Mouse (Mus musculus): ENCODE results near the gene Sez6l. TPM values are rescaled to one million over a fixed set of nuclear protein-coding genes. Genes with fewer than 3 reads are reported as not detected.

Sez6l gene
- polyA plus RNA-seq, 1 experiment, result 0.23 TPM

DNA sequence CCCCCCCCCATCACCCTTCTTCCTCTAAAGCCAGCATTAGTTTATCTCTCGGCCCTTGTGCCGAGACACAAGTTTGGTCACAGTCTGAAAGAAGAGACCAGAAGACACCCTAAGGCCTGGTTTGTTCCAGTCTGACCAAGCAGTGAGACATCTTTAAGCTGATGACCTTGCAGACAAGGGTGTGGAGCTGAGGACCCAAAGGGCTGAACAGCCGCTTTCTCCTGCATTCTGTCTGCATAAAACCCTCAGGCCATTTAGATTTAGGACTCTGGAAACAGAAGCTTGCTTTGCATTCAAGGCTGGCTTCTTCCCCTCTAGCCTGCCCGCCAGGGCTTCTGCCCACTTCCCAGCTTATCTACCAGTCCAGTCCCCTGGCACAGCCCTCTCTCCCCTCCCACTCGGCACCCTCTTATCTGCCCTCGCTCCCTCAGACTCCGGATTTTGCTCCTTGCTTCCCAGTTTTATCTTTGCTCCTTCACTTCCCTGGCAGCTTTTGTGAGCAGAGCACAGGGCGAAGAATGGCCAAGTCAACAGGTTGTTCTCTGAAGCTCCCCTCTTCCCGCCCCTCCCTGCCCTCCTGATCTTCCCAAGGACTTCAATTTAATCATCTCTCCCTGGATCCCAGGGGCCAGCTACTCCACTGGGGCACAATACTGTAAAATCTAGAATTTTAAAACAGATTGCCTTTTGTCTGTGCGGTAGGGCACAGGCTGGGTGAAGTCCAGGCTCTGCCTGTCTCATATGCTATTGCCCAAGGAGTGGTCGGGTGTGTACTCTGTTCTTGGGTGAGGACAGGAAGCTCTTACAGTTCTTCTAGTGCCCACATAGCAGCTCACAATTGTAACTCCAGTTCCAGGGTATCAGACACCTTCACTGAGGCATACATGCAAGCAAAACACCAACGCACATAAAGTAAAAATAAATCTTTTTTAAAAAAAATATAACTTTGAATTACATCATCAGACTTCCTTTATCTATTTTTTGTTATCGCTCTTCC lies 77.8 kb downstream of the Sez6l start:
- DNase-seq (ENCODE audit: low spot score), result no peak

DNA sequence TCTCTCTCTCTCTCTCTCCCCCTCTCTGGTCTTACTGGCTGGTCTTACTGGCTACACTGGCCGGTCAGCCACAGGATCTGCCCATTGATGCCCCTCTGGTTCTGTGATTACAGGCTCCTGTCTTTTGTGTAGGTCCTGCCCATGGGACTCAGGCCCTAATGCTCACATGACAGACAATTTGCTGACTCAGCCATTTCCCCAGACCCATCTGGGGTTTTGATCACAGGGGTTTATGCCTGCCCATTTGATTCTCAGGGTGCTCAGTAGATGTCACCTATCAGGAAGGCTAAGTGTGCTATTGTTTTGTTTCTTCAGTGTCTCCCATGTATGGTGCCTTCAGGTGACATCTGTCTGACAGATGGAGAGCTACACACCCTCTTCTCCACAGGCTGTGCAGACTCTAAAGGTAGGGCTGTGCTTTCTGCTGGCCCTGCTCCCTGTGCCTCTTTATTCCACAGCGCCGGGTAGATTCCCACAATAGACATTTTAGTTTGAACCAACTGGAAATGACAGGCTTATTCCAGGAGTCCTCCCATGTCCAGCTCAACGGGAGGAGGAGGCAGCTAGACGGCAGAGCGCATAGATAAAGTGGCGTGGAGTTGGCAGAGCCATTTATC lies 80.1 kb downstream of the Sez6l start:
- DNase-seq (ENCODE audit: low spot score), result no peak

DNA sequence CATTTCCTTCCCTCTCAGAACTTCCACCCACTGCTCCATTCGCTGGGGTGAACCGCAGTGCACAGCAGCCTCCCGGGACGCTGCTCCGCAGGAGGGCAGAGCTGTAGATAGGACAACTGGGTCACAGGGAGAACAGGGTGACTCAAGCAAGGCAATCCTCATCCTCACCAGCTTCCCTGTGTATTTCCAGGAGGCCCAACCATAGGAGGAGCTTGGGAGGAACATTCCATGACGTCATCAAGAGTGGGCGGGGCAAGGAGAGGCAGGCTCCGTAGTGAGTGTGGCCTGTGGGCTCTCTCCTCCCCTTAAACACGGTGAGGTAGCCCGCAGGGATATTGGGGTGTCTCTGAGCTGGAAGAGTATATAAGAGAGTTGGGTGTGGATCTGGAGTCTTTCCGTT lies 83.5 kb downstream of the Sez6l start:
- DNase-seq (ENCODE audit: low spot score), result no peak

DNA sequence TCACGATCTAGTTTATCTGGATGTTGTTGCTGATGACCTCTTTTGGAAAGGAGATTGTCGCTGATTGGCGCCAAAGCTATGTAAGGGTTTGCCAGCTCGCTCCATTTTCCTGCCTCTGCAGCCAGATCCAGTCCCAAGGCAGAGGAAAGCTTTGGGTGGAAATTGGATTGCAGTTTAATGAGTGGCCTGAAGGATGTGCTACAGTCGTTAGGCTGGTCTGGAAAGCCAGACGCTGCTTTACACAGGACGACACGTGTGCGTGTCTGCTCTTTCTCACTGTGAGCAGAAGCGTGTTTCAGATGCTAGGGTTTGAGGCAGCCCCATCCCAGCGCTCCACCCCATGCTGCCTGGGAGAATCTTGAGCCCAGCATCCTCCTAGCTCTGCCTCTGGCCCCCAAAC lies 85.5 kb downstream of the Sez6l start:
- no peak for DNase-seq (ENCODE audit: low spot score)

DNA sequence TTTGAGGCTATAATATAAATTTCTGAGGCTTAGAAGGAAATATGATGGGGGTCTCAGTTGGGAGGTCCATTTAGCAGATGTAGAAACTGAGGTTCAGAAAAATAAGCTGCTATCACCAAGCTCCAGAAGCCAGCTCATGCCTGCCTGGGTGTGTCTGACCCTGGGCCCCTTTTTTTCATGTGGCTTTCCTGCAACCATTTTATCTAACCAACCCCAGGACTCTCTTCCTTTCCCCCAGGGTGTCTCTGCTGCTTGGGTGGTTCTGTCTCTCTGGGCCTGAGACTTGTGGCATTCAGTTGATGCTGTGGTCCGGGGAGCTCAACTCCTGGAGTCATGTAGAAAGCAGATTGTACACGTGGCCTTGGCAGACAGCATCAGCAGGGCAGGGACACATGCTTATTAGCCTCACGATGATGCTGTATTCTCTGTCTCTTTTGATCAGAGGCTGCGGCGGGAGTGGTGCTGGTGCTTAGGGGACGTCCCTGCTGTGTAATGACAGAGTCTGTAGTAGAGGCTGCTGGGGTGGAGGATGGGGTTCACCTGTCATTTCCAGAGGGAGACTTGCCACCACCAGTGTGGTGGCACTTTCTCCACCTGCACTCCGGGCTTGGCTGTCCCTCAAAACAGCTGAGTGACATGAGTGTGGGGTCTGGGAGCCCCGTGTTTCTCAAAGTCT lies 88.7 kb downstream of the Sez6l start:
- DNase-seq (ENCODE audit: low spot score), result no peak

DNA sequence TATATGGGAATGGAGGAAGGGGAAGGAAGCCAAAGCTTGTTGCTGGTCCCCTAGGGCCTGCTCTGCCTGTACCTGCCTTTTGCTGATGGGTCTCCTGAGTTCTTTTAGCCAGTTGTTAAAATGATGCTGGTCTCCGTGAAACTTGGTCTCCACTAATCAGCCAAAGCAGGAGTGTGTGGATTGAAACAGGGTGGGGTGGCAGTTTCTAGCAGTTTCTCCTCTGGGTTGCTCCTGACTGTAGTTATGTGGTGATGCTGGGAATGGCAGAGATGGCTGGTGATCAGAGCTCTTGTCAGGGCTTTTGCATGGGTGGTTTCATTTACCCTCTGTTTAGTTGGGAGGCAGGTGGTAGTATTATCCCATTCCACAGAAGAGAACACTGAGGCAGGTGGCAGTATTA lies 89.5 kb downstream of the Sez6l start:
- no peak for DNase-seq (ENCODE audit: low spot score)

DNA sequence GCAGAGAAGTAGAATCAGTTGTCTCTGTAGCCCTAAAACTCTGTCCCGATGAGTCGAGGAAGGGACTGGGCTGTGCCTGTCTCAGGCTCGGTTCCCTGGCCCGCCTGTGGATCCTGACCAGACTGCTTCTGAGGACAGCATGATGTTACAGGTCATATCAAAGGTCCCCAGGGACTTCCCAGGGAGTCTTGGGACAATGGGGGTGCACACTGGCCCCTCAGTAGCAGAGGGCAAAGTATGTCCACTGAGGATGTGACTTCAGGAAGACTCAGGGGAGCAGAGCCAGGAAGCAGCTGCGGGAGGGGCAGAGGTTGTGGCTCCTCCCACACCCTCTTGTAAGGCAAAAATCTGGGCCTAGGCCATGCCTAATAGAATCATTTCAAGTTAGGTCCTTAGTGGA lies 90.6 kb downstream of the Sez6l start:
- DNase-seq (ENCODE audit: low spot score), result no peak

DNA sequence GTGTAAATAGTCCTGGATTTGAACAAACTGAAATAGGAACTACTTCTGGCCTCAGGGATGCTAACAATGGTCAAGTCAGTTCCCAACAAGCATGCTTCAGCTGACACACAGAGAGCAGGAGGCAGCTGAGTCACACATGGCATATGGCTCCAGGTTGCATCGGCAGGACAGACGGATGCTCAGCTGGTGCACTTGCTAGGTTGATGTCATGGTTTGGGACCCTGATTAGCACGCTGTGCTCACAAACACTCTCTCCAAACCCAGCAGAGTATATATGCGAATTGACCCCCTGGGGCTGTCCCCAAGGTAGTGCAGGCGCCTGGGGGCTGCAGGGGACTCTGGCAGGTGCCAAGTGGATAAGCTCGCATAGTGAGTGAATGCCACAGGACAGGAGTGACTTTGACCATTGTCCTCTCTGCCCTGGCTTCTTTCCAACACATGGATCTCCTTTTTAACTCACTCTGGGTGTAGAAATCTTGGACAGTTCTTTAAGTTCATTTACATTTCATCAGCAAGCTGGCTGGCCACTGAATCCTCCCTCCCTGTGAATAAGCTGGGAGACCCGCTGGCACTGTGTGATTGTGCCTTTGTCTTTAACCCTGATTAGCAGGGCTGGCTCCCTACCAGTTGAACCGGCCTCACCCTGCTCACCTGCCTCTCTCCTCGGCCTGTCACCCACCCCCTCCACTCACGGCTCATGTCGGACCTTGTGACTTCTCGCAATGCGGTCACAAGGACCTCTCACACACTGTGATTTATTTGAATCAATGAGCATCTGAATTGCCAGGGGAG lies 91.9 kb downstream of the Sez6l start:
- DNase-seq (ENCODE audit: low spot score), result no peak

DNA sequence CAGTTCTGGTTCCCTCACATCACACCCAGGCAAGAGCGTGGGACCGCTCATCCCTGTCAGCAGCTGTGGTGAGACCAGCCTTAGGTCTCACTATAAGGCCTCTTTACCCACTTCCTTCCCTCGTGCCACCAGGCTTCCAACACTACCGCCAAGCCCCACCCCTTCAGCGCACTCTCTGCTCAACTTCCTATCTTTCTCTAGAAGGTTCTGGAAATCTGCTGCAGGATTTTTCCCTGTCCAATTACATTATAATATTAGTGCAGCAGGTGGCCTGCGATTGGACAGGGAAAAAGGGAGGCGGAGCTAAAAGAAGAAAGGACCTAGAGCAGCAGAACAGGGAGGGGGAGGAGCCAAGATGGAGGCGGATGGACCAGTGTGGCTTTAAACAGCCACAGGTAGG lies 94.0 kb downstream of the Sez6l start:
- no peak for DNase-seq (ENCODE audit: low spot score)

DNA sequence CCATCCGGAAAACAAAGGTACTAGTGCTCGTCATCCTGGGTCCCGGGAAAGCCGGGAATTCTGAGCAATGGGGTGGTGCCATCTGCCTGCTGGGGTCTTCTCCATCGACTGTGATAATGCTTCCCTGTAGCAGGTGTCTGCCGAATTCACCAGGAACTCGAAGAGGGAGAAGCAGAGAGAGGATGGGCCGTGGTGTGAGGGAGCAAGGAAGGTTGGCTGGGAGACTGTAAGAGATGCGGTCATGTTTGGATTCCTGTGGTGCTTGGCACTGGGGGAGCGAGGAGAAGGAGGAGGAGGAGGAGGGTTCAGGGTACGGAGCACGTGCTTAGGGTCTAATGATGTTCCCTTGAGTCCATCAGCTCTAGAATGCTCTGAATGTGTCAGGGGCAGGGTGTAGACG lies 94.4 kb downstream of the Sez6l start:
- DNase-seq (ENCODE audit: low spot score), result no peak

DNA sequence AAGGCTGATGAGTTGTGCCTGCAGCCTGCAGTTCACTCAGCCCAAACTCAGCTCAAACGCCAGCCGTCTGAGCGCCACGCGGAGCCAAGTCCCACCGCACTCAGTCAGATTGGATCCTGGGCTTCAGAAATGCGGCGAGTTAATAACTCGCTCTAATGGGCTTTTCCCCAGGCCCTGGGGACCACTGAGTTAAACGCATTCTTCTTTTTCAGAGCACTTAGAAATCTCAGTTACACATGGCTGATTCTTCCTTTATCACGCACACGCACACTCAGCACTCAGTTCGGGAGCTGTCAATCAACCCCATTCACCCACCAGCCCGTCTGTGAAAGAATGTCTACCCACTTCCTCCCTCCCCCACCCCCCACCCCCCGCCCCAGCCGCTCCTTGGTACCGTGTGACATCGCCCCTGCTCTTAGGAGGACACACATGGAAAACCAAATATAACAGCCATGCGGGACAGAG lies 95.0 kb downstream of the Sez6l start:
- DNase-seq (ENCODE audit: low spot score), result no peak

DNA sequence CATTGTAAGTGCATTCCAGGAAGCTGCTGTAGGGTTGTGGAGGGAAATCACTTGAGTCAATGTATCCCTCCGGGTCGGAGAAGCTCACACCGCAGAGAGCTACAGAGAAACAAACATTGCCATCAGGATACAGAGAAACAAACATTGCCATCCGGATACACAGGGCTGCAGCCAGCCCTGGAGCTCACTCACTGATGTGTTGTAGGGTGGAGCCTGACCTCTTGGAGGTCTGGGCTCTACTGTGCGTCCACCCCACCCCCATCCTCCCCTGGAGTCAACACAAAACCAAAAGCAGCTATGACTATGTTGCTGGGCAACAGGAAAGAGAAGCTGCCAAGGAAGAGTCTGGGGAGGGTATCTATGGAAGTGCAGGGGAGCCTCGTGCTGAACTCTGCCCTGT lies 103.5 kb downstream of the Sez6l start:
- no peak for DNase-seq (ENCODE audit: low spot score)

DNA sequence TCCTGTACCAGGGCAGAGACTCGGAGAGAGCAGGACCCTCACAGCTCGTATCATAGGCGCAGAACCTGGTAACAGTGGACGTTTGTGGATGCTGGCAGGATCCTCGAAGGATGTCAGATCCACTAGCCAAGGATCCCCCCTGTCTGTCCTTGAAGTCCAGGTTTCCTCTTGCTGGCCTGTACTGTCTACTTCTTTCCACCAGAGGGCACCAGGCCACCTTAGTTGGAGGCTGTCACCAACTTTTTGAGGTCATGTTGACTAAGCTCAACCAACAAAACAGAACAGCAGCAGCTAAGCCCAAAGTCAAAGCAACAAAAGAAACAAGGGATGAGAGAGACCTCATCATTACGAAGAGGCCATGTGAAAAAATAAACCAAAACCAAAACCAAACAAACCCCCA lies 106.8 kb downstream of the Sez6l start:
- no peak for DNase-seq (ENCODE audit: low spot score)

DNA sequence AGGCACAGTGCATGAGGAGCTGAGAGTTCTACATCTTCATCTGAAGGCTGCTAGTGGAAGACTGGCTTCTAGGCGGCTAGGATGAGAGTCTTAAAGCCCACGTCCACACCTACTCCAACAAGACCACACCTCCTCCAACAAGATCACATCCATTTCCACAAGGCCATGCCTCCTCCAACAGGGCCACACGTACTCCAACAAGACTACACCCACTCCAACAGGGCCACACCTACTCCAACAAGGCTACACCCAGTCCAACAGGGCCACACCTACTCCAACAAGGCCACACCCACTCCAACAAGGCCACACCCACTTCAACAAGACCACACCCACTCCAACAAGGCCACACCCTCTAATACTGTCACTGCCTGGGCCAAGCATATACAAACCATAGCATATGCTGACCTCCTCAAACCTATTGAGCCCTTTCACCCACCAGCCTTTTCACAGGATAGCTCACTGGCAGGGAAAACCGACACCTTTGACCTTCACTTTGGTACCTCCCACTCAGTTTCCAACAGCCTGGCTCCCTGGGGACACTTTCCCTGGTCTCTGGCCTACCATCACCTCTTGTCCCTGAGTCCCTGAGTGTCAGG lies 107.9 kb downstream of the Sez6l start:
- DNase-seq (ENCODE audit: low spot score), result no peak

DNA sequence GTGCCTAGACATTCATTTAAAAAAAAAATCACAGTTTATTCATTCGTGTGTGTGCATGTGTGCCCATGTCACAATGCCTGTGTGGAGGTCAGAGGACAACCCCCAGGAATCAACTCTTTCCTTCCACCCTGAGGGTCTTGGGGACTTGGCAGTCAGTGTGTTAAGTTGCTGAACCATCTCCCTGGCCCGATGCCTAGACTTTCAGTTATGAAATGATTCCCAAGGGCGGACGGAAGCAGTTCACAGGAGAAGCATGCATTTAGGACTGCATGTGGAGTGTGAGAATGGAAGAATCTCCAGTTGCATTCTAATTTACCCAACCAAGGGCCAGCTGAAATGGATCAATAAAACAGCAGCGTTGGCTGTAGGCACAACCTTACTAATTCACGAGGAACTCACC lies 110.7 kb downstream of the Sez6l start:
- no peak for DNase-seq (ENCODE audit: low spot score)

DNA sequence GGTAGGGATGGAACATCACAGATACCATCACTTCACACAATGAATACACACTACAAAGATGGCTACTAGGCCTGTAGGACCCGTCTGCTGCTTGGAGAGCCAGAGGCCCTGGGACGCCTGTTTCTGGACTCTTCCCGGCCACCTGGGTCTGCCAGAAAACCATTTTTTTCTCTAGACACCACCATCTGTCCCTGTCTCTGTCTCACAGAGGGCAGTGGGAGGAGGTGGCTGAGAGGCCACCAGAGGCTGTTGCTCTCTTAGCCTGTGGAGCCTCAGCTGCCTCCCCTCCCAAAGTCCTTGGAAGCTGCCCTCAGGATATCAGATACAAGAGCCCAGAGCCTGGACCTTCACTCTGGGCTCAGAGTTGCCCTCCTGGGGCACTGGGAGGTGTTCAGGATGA lies 117.1 kb downstream of the Sez6l start:
- DNase-seq (ENCODE audit: low spot score), result no peak

DNA sequence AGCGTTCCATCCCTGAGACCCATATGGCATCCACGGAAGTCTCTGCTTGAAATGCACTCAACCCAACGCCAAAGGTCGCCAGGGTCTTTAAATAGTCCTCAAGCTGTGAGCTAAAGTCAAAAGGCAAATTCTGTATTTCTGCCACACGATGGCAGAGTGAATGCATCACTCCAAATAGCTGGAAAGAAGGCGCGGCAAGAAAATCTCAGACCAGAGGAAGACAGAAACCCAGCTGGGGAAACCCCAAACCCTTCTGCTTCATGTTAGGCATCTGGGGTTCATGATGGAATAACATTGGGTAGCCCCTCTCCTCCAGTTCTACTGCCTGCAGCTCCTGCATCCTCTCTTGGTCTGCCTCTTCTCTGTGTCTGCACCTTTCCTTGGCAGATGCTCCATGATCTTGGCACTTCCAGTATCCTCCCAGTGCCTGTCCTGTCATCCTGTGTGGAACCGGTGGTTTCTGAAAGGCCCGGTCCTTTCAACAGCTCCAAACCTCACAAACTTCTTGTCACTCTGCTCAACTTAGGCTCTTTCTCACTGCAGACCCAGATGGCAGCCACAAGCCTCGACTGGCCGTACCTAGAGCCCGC lies 121.9 kb downstream of the Sez6l start:
- DNase-seq (ENCODE audit: low spot score), result no peak

DNA sequence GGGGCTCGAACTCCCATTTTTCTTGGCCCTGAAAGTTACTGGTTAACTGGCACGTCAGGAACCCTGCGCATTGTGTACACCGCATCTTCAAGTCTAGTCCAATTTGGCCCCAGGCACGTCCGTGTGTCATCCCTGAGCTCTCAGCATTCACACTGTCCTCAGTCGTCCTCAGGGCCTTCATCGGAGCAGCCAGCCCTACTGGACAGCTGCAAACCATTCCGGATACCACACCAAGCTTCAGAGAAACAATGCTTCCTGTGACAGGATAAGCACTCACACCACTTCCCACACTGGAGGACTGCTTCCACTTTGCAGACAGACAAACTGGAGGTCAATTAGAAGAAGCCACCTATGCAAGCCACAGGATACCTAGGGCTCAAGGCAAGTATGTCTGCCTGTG lies 123.9 kb downstream of the Sez6l start:
- DNase-seq (ENCODE audit: low spot score), result no peak

DNA sequence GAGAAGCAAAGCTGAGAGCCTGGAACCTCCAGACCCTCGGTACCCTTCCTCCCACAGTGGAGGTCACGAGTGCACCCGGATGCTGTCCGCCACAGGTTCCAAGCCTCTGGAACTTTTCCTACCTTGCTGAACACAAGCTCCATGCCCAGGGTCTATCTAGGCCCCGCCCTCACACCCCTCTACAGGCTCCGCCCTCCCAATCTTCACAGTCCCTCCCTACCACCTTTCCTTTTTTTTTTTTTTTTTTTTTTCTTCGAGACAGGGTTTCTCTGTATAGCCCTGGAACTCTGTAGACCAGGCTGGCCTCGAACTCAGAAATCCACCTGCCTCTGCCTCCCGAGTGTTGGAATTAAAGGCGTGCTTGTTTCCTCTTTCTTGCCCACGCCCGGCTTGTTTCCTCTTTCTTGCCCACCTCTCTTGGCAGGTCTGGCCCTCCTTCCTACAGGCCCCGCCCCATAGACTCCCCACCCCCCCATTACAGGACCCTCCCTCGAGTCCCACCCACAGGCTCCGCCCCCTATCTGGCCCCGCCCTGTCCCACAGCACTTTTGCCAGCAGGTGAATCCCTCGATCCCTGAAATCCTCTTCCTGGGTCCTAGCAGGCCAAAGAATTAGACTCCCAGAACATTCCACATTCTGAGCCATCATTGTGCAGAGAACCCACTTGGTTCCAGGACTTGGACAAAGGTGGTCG lies 128.1 kb downstream of the Sez6l start, which contains the start of gene Gm6588:
Gene Gm6588, plus strand, starts transcription at position 680 of the 694 bp plus-strand sequence.
- DNase-seq (ENCODE audit: low spot score), result no peak

DNA sequence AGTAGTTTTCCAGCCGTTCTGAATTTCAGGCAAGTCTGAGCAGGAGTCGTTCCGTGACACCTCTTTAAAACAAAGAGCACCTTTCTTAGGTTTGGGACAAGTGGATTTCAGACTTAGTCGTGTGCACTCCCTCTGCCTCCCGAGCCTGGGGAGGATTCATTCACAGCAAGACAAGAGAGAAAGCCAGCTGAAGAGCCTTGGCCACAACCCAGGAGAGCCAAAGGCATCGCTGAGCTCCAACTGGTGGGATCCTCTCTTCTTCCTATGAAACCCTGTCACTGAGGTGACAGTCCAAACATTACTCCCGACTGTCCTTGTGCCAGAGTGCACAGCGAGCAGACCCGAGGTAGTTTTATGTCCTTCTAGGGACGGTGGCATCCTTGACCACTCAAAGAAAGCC lies 138.4 kb downstream of the Sez6l start:
- DNase-seq (ENCODE audit: low spot score), result no peak

Data from urinary bladder, adult 2 months (tissue).